Mouse (Mus musculus) liver, adult 2 months (tissue): ENCODE data around the gene Npb. TPM values are rescaled to one million over a fixed set of nuclear protein-coding genes. Genes with fewer than 3 reads are reported as not detected.
A peak's percentile ranks its signal among the peaks of the same experiment; 100 is the strongest.

Experiments used
- DNase-seq: peaks from one replicate; pipeline ENCODE4 v3.0.0-alpha.2; 2011; ENCODE audit warnings: low read depth, low spot score; ENCODE audit errors: extremely low read depth
- H3K27ac ChIP-seq: fragments of 200-500 bp; replicated peaks from 2 replicates; pipeline ENCODE4 v1.5.1; 2012; ENCODE audit warnings: low read depth, mild to moderate bottlenecking, control low read depth, inconsistent platforms, low read length; ENCODE audit not compliant: insufficient read depth
- H3K27me3 ChIP-seq: fragments of 200-500 bp; 2 replicates; pipeline ENCODE4 v1.6.1; 2012; ENCODE audit warnings: mild to moderate bottlenecking, moderate library complexity, low read length, inconsistent platforms; ENCODE audit not compliant: control insufficient read depth, insufficient read depth
- H3K36me3 ChIP-seq: fragments of 200-500 bp; 2 replicates; pipeline ENCODE4 v1.6.1; 2012; ENCODE audit warnings: low read length, inconsistent platforms; ENCODE audit not compliant: control insufficient read depth, insufficient read depth
- H3K4me1 ChIP-seq: fragments of 200-500 bp; 2 replicates; pipeline ENCODE4 v1.6.1; 2011; ENCODE audit warnings: low read length; ENCODE audit not compliant: control insufficient read depth, insufficient read depth
- H3K4me3 ChIP-seq: fragments of 200-500 bp; 2 replicates; pipeline ENCODE4 v1.5.1; 2011; ENCODE audit warnings: low read depth, mild to moderate bottlenecking, control low read depth, low read length, moderate library complexity; ENCODE audit not compliant: insufficient read depth
- H3K79me2 ChIP-seq: fragments of 200-500 bp; 2 replicates; pipeline ENCODE4 v1.6.1; 2012; ENCODE audit warnings: inconsistent platforms, mild to moderate bottlenecking, low read length, moderate library complexity; ENCODE audit not compliant: control insufficient read depth, insufficient read depth
- H3K9ac ChIP-seq: fragments of 200-500 bp; 2 replicates; pipeline ENCODE4 v1.6.1; 2012; ENCODE audit warnings: low read depth, mild to moderate bottlenecking, control low read depth, inconsistent platforms, low read length
- CTCF ChIP-seq: fragments of 200-500 bp; IDR thresholded peaks from 2 replicates; pipeline ENCODE4 v1.5.1; 2011; ENCODE audit warnings: low read depth, low read length, control low read depth
- POLR2A ChIP-seq: fragments of 200-500 bp; IDR thresholded peaks from 2 replicates; pipeline ENCODE4 v1.6.1; 2011; ENCODE audit warnings: low read length, control low read depth; ENCODE audit not compliant: insufficient read depth; ENCODE audit errors: extremely low read depth
- WGBS: fragments of 180-500 bp; shearing (Covaris S2); methylation state at CpG from one replicate; pipeline ENCODE4 v1.1.7; 2018; 5-methylcytosine and 5-hydroxymethylcytosine counted together
- polyA plus RNA-seq: library from polyadenylated mRNA; depleted of rRNA; stranded (reverse); fragments of >200 nt; gene quantifications from 2 replicates; pipeline ENCODE4 v1.2.3, GENCODE M21; 2012
- total RNA-seq: library from RNA; depleted of rRNA; stranded (reverse); fragments of >200 nt; gene quantifications from 2 replicates; pipeline ENCODE4 v1.2.3, GENCODE M21; 2014

The Npb gene
- total and polyA plus RNA-seq, 2 experiments = 2.7 TPM; not detected in 1

GRCm38 (mm10) chr11:120571122-120571521 lies 37.2 kb upstream of the Npb start:
- no peaks in the 10 kb centered on the region for H3K27me3 ChIP-seq
- peak overlapping the region; percentile 96 for H3K9ac ChIP-seq
- peak overlapping the region; percentile 96 for H3K4me3 ChIP-seq
- WGBS = 20% methylated on average over 3 of the region's 3 CpGs
- H3K79me2 ChIP-seq = peaks cover 17% of the 10 kb centered on the region
- TF ChIP-seq POLR2A (no peak), CTCF (no peak)
- peaks cover 34% of the 10 kb centered on the region for H3K4me1 ChIP-seq
- DNase-seq = peak; percentile 94
- H3K36me3 ChIP-seq = peaks cover 45% of the 10 kb centered on the region
- peak overlapping the region; percentile 78 for H3K27ac ChIP-seq

GRCm38 (mm10) chr11:120571754-120572416 lies 36.4 kb upstream of the Npb start:
- Histone ChIP-seq H3K27ac (peak overlapping the region; percentile 78), H3K4me3 (peak overlapping the region; percentile 96), H3K27me3 (no peaks in the 10 kb centered on the region), H3K4me1 (peaks cover 36% of the 10 kb centered on the region), H3K79me2 (peaks cover 17% of the 10 kb centered on the region), H3K36me3 (peaks cover 38% of the 10 kb centered on the region), H3K9ac (peak overlapping the region; percentile 96)
- DNase-seq = peak; percentile 65
- TF ChIP-seq CTCF (no peak), POLR2A (no peak)
- under 1% methylated on average over 11 of the region's 11 CpGs for WGBS

GRCm38 (mm10) chr11:120572417-120572751 lies 35.9 kb upstream of the Npb start:
- Histone ChIP-seq H3K4me1 (peaks cover 35% of the 10 kb centered on the region), H3K27me3 (no peaks in the 10 kb centered on the region), H3K79me2 (peaks cover 17% of the 10 kb centered on the region), H3K9ac (peak overlapping the region; percentile 96), H3K27ac (peak overlapping the region; percentile 78), H3K36me3 (peaks cover 33% of the 10 kb centered on the region), H3K4me3 (peak overlapping the region; percentile 96)
- under 1% methylated on average over 24 of the region's 24 CpGs for WGBS
- TF ChIP-seq POLR2A (no peak), CTCF (no peak)
- no peak for DNase-seq

GRCm38 (mm10) chr11:120572752-120573584 lies 35.3 kb upstream of the Npb start, which contains the start of gene P4hb:
TSS of gene P4hb (minus strand) at chr11:120573253.
- peak; percentile 98 for DNase-seq
- WGBS = under 1% methylated on average over 94 of the region's 94 CpGs

GRCm38 (mm10) chr11:120573585-120574277 lies 34.5 kb upstream of the Npb start:
- Histone ChIP-seq H3K9ac (peak overlapping the region; percentile 92), H3K36me3 (peaks cover 19% of the 10 kb centered on the region), H3K4me1 (peaks cover 27% of the 10 kb centered on the region), H3K79me2 (peaks cover 21% of the 10 kb centered on the region), H3K27me3 (no peaks in the 10 kb centered on the region), H3K27ac (peak overlapping the region; percentile 92), H3K4me3 (peak overlapping the region; percentile 78)
- no peak for DNase-seq
- TF ChIP-seq CTCF (no peak), POLR2A (no peak)
- WGBS = under 1% methylated on average over 23 of the region's 23 CpGs

More at GRCm38 (mm10) chr11:120572752-120573584, 35.3 kb upstream of the Npb start, which contains the start of gene P4hb:
- Histone ChIP-seq H3K27ac (peak within 1 kb of the TSS; percentile 92), H3K4me1 (peaks cover 29% of the 10 kb centered on the region), H3K4me3 (peak within 1 kb of the TSS; percentile 96), H3K79me2 (peaks cover 17% of the 10 kb centered on the region), H3K36me3 (peaks cover 27% of the 10 kb centered on the region), H3K27me3 (no peaks in the 10 kb centered on the region), H3K9ac (peak within 1 kb of the TSS; percentile 96)
- TF ChIP-seq CTCF (no peak), POLR2A (peak; percentile 99)
